Mouse (Mus musculus) erythroblast, adult 5-6 weeks (primary cell): Measurements from ENCODE around the gene Ankrd52. TPM values are rescaled to one million over a fixed set of nuclear protein-coding genes. Genes with fewer than 3 reads are reported as not detected.

Experiments used
- ATAC-seq: replicated peaks from 2 replicates; pipeline ENCODE4 v1.8.0; 2016; ENCODE audit warnings: moderate number of reproducible peaks, mild to moderate bottlenecking, moderate TSS enrichment, inconsistent platforms; ENCODE audit not compliant: poor library complexity, low FRiP score, severe bottlenecking
- total RNA-seq, 2 experiments: library from RNA; stranded (forward) in 1 of 2; stranded (reverse) in 1 of 2; fragments of 150-400 nt in 1 of 2; fragments of 200-764, 138-1000 nt in 1 of 2; gene quantifications; 2 replicates each; pipeline versions ENCODE4 v1.2.3 to v1.2.4; 2015 to 2017; ENCODE audit warnings: low replicate concordance in 2 of 2

Ankrd52 gene
- total RNA-seq, 2 experiments from 2014 or later, result 2.9 to 30.0 TPM

GRCm38 (mm10) chr10:128396017-128396673 is 19.2 kb downstream of the Ankrd52 start:
- ATAC-seq, result no peak

- ATAC-seq, result 0 out of 2 replicates have a peak, but pooled peaks have one; percentile 17
Observed at GRCm38 (mm10) chr10:128396716-128397264, 19.9 kb downstream of the Ankrd52 start.

GRCm38 (mm10) chr10:128397466-128397865 is 20.6 kb downstream of the Ankrd52 start:
- no peak for ATAC-seq

GRCm38 (mm10) chr10:128400338-128400737 is 23.4 kb downstream of the Ankrd52 start:
- no peak for ATAC-seq

GRCm38 (mm10) chr10:128401056-128401455 is 24.1 kb downstream of the Ankrd52 start, which contains the start of gene Slc39a5:
Gene Slc39a5, minus strand, starts transcription at chr10:128401229.
- ATAC-seq, result no peak

- ATAC-seq, result no peak
Observed at GRCm38 (mm10) chr10:128401638-128402037, 24.7 kb downstream of the Ankrd52 start.

- ATAC-seq, result no peak
Observed at GRCm38 (mm10) chr10:128403931-128404330, 27.0 kb downstream of the Ankrd52 start.

GRCm38 (mm10) chr10:128408591-128409535 is 31.9 kb downstream of the Ankrd52 start:
- ATAC-seq, result peak; percentile 1; the same call in 1 of the 2 replicates

- ATAC-seq, result peak; percentile 89
Observed at GRCm38 (mm10) chr10:128409692-128410559, 33.0 kb downstream of the Ankrd52 start.

- no peak for ATAC-seq
Observed at GRCm38 (mm10) chr10:128410560-128410845, 33.6 kb downstream of the Ankrd52 start.

GRCm38 (mm10) chr10:128411211-128412054 is 34.5 kb downstream of the Ankrd52 start, which contains the start of the genes Nabp2 and Rnf41:
Gene Nabp2, minus strand, starts transcription at chr10:128411492.
Gene Rnf41, plus strand, starts transcription at chr10:128411657.
- ATAC-seq, result peak; percentile 82

GRCm38 (mm10) chr10:128412055-128412381 is 35.1 kb downstream of the Ankrd52 start:
- ATAC-seq, result no peak

- no peak for ATAC-seq
Observed at GRCm38 (mm10) chr10:128412558-128412957, 35.6 kb downstream of the Ankrd52 start.

GRCm38 (mm10) chr10:128413076-128413475 is 36.2 kb downstream of the Ankrd52 start:
- ATAC-seq, result no peak

GRCm38 (mm10) chr10:128414848-128415247 is 37.9 kb downstream of the Ankrd52 start:
- ATAC-seq, result no peak

- ATAC-seq, result no peak
Observed at GRCm38 (mm10) chr10:128422426-128422825, 45.5 kb downstream of the Ankrd52 start.

- no peak for ATAC-seq
Observed at GRCm38 (mm10) chr10:128424604-128425003, 47.7 kb downstream of the Ankrd52 start.

- ATAC-seq, result no peak
Observed at GRCm38 (mm10) chr10:128425260-128425659, 48.3 kb downstream of the Ankrd52 start.

- no peak for ATAC-seq
Observed at GRCm38 (mm10) chr10:128429052-128429451, 52.1 kb downstream of the Ankrd52 start.
